In genomic region chr9:42488071-42488470, GRCm38 (mm10) we compare ENCODE assay signal across 27 mouse cellular contexts. TPM values are rescaled to one million over a fixed set of nuclear protein-coding genes. Genes with fewer than 3 reads are reported as not detected.
DNase-seq lines count a peak whose midpoint lies in the region; ATAC-seq lines count a peak whose summit lies in the region.
"Had no signal": no experiment of that assay in that cellular context is flagged by ENCODE, and none has a peak within 500 bp of the region (broad histone marks: within the 10 kb centered on the region; RNA-seq: fewer than 3 reads in every experiment).

No protein-coding gene starts in this region.

- no peak overlapping the region for H3K4me3 ChIP-seq in heart, embryonic 10.5 days
- H3K4me3 ChIP-seq: erythroblast, embryonic 14.5 days; heart, embryonic 15.5 days; kidney, embryonic 15.5 days; layer of hippocampus, adult 2 months; left cerebral cortex, adult 2 months; limb, embryonic 13.5 days; lung, embryonic 15.5 days; megakaryocyte, embryonic 14.5 days; midbrain, embryonic 12.5 days; myocyte; neural tube, embryonic 13.5 days had no signal

- peaks cover 11% of the 10 kb centered on the region; the same call in 1 of the 2 replicates for H3K27me3 ChIP-seq in heart, embryonic 10.5 days (ENCODE audit: insufficient read depth, poor library complexity, severe bottlenecking)
- H3K27me3 ChIP-seq: heart, embryonic 15.5 days; kidney, embryonic 15.5 days; limb, embryonic 13.5 days; lung, embryonic 15.5 days; midbrain, embryonic 12.5 days; neural tube, embryonic 13.5 days had no signal

- ATAC-seq in neutrophil, adult 5-6 weeks (ENCODE audit: extremely low read depth, insufficient number of reproducible peaks, low FRiP score, poor library complexity, severe bottlenecking) = 0 out of 2 replicates have a peak, but pooled peaks have one; percentile 36
- ATAC-seq: forebrain, embryonic 16.5 days; hindbrain, embryonic 16.5 days had no signal

- WGBS in heart, embryonic 10.5 days = 83% methylated on average over 1 of the region's 1 CpGs

- no peaks in the 10 kb centered on the region for H3K4me1 ChIP-seq in heart, embryonic 10.5 days
- H3K4me1 ChIP-seq: heart, embryonic 15.5 days; kidney, embryonic 15.5 days; lung, embryonic 15.5 days; megakaryocyte, embryonic 14.5 days; midbrain, embryonic 12.5 days had no signal

- DNase-seq in CD4-positive, CD25-positive, alpha-beta regulatory T cell, adult 2 months (ENCODE audit: low read depth, low spot score) = peak; percentile 58
- peak; percentile 76 for DNase-seq in T-cell, adult 2 months (ENCODE audit: low spot score)
- peak; percentile 80 for DNase-seq in thymus, postnatal 14 days
- no peak for DNase-seq in heart, embryonic 10.5 days (ENCODE audit: low spot score)
- no peak for DNase-seq in cerebellum, postnatal 36 days
- DNase-seq in cerebellum, postnatal 4 days (ENCODE audit: low spot score in 2 of 2) = no peak
- DNase-seq in cerebellum, adult 9-11 months = no peak
- DNase-seq: adrenal gland, adult 2 months; cerebellum, adult 9-10 months; kidney, adult 18-20 months; kidney, postnatal 36 days; right cerebral cortex, postnatal 14 days had no signal

- no peaks in the 10 kb centered on the region for H3K36me3 ChIP-seq in heart, embryonic 10.5 days
- H3K36me3 ChIP-seq: heart, embryonic 15.5 days; kidney, embryonic 15.5 days; limb, embryonic 13.5 days; lung, embryonic 15.5 days; midbrain, embryonic 12.5 days; neural tube, embryonic 13.5 days had no signal

- H3K9me3 ChIP-seq in heart, embryonic 10.5 days = no peaks in the 10 kb centered on the region
- H3K9me3 ChIP-seq: heart, embryonic 15.5 days; kidney, embryonic 15.5 days; limb, embryonic 13.5 days; lung, embryonic 15.5 days; megakaryocyte, embryonic 14.5 days; midbrain, embryonic 12.5 days; neural tube, embryonic 13.5 days had no signal

- no peak overlapping the region for H3K27ac ChIP-seq in heart, embryonic 10.5 days
- H3K27ac ChIP-seq: heart, embryonic 15.5 days; kidney, embryonic 15.5 days; layer of hippocampus, adult 2 months; left cerebral cortex, adult 2 months; limb, embryonic 13.5 days; lung, embryonic 15.5 days; midbrain, embryonic 12.5 days; neural tube, embryonic 13.5 days; stomach, postnatal 0 days had no signal

RNA-seq across cellular contexts. Expression of gene Tbcel, which starts 19.5 kb away (rescaled TPM):
- 21.4 and 22.0 TPM in 2 replicates for total RNA-seq in neutrophil, adult 5-6 weeks (2017)
- polyA plus RNA-seq in heart, embryonic 10.5 days (2016; fragmentation: Nextera tagmentation; extraction: Ambion mirVana) = 2.7 and 4.9 TPM in 2 replicates

Comparison
In these comparisons a context has a peak if more than half of its experiments do, and no peak if none do; other contexts are left out.
1. DNase-seq: peak in CD4-positive, CD25-positive, alpha-beta regulatory T cell, adult 2 months (single experiment), T-cell, adult 2 months (single experiment) and thymus, postnatal 14 days (single experiment); none in heart, embryonic 10.5 days (single experiment), cerebellum, postnatal 36 days (0 of 2), cerebellum, postnatal 4 days (0 of 2) and cerebellum, adult 9-11 months (single experiment).